Mouse (Mus musculus) spleen, adult 18-20 months (tissue): ENCODE measurements at regions not wholly inside any gene's neighbourhood (a gene's known extent, or its start where the extent isn't known, plus 50 kb on each side); places are given as distances from the start of the nearest gene placed in this dataset.

Experiments used
- DNase-seq, 2 experiments: peaks; one replicate each; pipeline ENCODE4 v3.0.0; 2022; ENCODE audit warnings: mixed read lengths in 2 of 2

- no peak for DNase-seq
Observed at GRCm38 (mm10) chr3:35323450-35324077, 430.3 kb upstream of the Atp11b start.

GRCm38 (mm10) chr3:35324186-35324585 is 429.7 kb upstream of the Atp11b start:
- no peak for DNase-seq

- DNase-seq: no peak
Observed at GRCm38 (mm10) chr3:35332534-35333272, 421.2 kb upstream of the Atp11b start.

GRCm38 (mm10) chr3:35334017-35334416 is 419.9 kb upstream of the Atp11b start:
- DNase-seq: no peak

- no peak for DNase-seq
Observed at GRCm38 (mm10) chr3:35334546-35334945, 419.4 kb upstream of the Atp11b start.

GRCm38 (mm10) chr3:35335837-35336236 is 418.1 kb upstream of the Atp11b start:
- DNase-seq: no peak

- DNase-seq: no peak
Observed at GRCm38 (mm10) chr3:35340525-35340924, 413.4 kb upstream of the Atp11b start.

GRCm38 (mm10) chr3:35340935-35341800 is 412.7 kb upstream of the Atp11b start:
- no peak for DNase-seq

- no peak for DNase-seq
Observed at GRCm38 (mm10) chr3:35341840-35342239, 412.1 kb upstream of the Atp11b start.

- DNase-seq: no peak
Observed at GRCm38 (mm10) chr3:35342584-35342983, 411.3 kb upstream of the Atp11b start.

- no peak for DNase-seq
Observed at GRCm38 (mm10) chr3:35343936-35344335, 410.0 kb upstream of the Atp11b start.

GRCm38 (mm10) chr3:35349114-35349513 is 404.8 kb upstream of the Atp11b start:
- DNase-seq: no peak

GRCm38 (mm10) chr3:35353442-35353841 is 400.5 kb upstream of the Atp11b start:
- DNase-seq: no peak

- DNase-seq: no peak
Observed at GRCm38 (mm10) chr3:35353920-35354319, 400.0 kb upstream of the Atp11b start.

- no peak for DNase-seq
Observed at GRCm38 (mm10) chr3:35354356-35354755, 399.6 kb upstream of the Atp11b start.

- DNase-seq: no peak
Observed at GRCm38 (mm10) chr3:35357111-35357510, 396.8 kb upstream of the Atp11b start.

- no peak for DNase-seq
Observed at GRCm38 (mm10) chr3:35358541-35358940, 395.4 kb upstream of the Atp11b start.

- DNase-seq: no peak
Observed at GRCm38 (mm10) chr3:35359288-35359687, 394.6 kb upstream of the Atp11b start.

- no peak for DNase-seq
Observed at GRCm38 (mm10) chr3:35360515-35360914, 393.4 kb upstream of the Atp11b start.

GRCm38 (mm10) chr3:35361086-35361485 is 392.8 kb upstream of the Atp11b start:
- DNase-seq: no peak

- DNase-seq: no peak
Observed at GRCm38 (mm10) chr3:35365431-35365830, 388.5 kb upstream of the Atp11b start.

- DNase-seq: no peak
Observed at GRCm38 (mm10) chr3:35372276-35372675, 381.6 kb upstream of the Atp11b start.

- DNase-seq: no peak
Observed at GRCm38 (mm10) chr3:35387386-35387785, 366.5 kb upstream of the Atp11b start.

- DNase-seq: no peak
Observed at GRCm38 (mm10) chr3:35392657-35393056, 361.2 kb upstream of the Atp11b start.
